Mouse (Mus musculus) adrenal gland (tissue): ENCODE measurements at regions not wholly inside any gene's neighbourhood (a gene's known extent, or its start where the extent isn't known, plus 50 kb on each side); places are given as distances from the start of the nearest gene placed in this dataset.
"Not testable (repeated sequence)": the region's sequence is repeated elsewhere in the genome, so short reads cannot be mapped to it uniquely, and the experiment has no call there.

Experiments
- intact Hi-C: fragments of 180-260 bp; cut with DNase I; formaldehyde crosslinking; loops from one replicate; pipeline ENCODE4 v1.15.1; 2025

- intact Hi-C loops: no loop called here
Measured at GRCm38 (mm10) chr10:96685991-96686601, 69.3 kb downstream of the Btg1 start.

DNA sequence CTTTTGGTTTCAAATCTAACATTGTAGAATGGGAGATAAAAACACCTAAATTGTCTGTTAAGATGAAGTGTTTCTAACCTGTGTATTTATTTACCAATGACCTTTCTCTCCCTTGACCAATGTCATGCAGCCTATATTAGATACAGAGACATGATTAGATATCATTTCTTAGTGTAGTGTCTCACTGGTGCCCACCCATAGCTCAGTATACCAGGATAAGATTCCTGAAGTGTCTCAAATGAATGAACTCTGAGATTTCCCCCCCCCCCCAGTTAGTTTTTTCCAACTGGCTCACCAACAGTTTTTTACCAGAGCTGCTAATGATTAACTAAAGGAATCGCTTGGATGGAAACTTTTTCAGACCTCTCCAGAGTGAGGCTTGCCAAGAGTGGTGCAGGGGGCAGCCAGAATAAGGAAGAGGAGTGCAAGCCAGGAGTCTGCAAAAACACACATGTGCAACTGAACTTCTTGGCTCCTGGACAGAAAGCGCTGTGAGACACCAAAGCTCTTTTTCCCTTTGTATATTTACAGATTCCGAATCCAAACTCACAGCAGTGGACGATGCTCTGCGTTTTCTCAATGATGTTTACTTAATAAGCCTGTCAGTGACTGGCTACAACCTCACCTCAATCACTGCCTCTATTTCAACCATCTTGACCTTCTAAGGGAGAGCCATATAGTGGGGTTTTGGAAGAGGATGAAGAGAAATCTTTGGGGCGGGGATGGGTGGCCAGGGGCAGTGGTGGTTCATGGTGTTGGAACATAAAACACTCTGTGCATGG lies 70.0 kb downstream of the Btg1 start:
- intact Hi-C loops: no loop called here

- intact Hi-C loops: no loop called here
Measured at GRCm38 (mm10) chr10:96687441-96687772, 70.6 kb downstream of the Btg1 start.

GRCm38 (mm10) chr10:96689976-96690867 lies 73.4 kb downstream of the Btg1 start:
- intact Hi-C loops: no loop called here

DNA sequence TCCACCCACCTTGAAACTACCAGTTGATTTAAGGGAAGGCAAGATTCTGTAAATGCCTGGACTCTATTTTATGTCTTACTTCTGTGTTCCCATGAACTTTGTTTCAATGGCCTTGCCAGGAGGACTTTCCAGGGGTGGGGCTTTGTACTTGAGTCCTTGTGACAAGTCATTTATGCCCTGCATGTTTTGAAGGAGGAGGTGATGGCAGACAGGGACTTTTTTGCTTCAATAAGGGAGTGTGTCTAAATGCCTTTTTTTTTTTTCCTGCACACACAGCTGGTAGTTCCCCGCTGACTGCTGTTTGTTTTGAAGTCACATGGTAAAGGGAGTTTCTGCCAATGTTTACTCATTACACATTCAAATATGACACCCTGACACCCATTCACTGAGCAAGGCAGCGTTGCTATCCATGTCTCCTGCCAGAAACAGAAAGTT lies 74.1 kb downstream of the Btg1 start:
- intact Hi-C loops: no loop called here

DNA sequence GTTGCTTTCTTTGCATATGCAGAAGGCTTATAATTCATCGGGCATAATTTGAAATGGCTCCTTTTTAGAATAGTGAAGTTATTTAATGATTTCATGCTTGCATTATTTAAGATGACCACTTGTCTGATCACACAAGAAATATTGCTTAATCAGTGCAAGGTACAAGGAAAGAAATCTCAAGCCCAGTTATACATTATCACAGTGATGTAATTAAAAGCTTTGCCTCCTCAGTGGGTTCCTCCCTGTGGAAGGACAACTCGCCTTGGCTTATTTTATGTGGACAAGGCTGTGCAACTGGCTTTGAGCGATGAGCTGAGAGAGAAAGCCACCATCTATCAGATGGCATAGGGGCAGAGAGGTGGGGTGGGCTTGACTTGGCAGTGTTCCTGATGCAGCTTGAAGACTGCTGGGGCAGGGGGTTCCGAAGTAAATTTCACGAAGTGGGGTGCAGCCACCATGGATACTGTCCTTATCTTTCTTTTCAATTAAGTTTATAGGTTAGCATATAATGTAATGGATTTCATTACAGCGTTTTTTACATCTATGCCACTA lies 74.6 kb downstream of the Btg1 start:
- intact Hi-C loops: no loop called here

- intact Hi-C loops: no loop called here
Measured at GRCm38 (mm10) chr10:96692821-96693220, 76.0 kb downstream of the Btg1 start.

GRCm38 (mm10) chr10:96693766-96694165 lies 77.0 kb downstream of the Btg1 start:
- intact Hi-C loops: no loop called here

- intact Hi-C loops: no loop called here
Measured at GRCm38 (mm10) chr10:96696571-96696970, 79.8 kb downstream of the Btg1 start.

DNA sequence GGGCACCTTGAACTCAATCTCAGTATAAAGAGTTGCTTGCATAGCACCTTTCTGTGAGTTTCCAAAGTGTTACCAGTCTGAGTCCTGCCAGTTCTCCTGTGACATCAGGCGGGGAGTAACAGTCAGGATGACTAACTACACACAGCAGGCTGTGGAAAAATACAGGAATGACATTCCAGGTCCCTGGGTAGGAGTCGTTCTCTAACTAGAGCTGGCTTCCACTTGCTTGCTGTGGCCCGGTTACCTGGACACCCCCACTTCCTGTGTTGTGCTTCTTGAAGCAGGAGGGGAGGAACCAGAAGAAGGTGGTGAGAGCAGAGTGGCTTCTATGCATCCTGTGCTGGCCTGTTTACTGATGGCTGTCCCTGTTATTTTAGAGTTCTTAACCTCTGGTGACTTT lies 81.0 kb downstream of the Btg1 start:
- intact Hi-C loops: no loop called here

DNA sequence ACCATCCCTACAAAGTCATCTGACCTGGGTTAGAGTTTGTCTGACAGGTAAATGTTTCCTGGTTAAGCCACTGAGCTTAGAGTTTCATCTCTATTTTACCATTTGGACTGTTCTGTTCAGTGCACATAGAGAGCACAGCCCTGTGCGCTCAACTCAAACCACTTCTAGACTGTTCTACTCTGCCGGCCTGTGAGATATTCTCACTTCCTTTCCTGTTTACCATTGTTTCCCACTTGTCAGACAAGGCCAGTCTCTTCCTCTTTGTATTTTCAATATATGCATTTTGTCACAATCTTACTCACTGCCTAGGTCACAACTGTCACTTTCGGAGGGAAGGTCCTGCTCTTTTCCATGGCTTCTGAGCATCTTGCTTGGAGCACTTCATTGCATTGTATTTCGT lies 89.8 kb downstream of the Btg1 start:
- intact Hi-C loops: no loop called here

GRCm38 (mm10) chr10:96708471-96708870 lies 91.7 kb downstream of the Btg1 start:
- intact Hi-C loops: no loop called here

DNA sequence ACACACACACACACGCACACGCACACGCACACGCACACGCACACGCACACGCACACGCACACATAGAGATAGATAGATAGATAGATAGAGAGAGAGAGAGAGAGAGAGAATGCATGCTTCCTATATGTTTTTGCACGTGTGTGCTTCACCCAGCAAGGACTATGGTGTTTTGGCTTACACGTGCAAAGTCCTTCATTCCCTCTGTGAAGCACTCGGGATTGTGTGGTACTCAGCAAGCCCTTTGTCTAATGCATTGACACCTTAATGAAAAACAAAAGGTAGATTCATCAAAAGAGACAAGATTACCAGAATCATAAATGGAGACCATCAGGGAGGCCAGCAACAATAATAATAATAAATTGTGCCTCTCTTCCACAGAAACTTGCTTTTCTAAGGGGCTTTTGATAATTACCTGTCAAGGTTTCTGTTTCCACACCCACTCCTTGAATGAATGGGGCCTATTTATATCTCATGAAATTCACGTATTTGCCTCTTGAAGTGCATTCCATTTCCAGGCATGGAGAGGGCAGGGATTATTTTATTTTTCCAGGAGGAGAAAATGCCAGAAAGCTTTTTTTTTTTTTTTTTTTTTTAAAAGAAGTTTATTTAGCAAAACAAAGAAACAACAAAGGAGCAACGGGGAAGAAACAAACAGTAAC lies 93.0 kb downstream of the Btg1 start:
- intact Hi-C loops: no loop called here

GRCm38 (mm10) chr10:96711993-96712392 lies 95.2 kb downstream of the Btg1 start:
- intact Hi-C loops: no loop called here

DNA sequence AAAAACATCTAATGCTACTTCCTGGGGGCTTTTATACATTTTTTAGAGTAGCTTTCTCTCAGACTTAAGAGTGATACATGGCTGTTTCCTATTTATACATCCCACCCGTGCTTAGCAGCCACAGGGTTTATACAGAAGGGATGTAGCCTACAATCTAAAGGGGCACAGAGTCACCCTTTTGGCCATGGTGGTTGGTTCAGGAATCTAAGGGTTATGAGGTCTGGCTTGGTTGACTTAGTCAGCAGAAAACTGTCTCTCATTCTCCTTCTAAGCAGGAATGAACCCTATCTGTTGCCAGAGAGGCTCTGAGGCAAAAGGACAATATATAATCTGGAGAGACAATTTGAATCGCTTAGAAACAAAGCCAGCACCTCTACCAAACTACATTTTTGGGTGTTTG lies 97.9 kb downstream of the Btg1 start:
- intact Hi-C loops: no loop called here

DNA sequence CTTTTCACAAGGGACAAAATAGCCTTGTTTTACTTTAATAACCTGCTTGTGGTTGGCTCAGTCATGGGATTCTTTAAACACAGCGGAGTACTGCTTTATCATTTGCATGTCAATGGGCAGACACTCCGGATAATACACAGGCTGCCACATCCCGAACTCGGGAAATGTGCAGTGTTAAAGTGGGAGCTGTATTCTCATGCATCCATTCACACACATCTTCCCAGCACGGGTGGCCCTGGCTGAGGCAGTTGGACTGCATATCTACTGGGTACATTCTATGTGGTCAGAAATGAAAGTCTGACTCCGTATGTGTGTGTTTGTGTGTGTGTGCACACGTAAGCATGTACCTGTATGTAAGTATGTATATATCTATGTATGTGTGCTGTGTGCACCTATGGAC lies 100.5 kb downstream of the Btg1 start:
- intact Hi-C loops: no loop called here

DNA sequence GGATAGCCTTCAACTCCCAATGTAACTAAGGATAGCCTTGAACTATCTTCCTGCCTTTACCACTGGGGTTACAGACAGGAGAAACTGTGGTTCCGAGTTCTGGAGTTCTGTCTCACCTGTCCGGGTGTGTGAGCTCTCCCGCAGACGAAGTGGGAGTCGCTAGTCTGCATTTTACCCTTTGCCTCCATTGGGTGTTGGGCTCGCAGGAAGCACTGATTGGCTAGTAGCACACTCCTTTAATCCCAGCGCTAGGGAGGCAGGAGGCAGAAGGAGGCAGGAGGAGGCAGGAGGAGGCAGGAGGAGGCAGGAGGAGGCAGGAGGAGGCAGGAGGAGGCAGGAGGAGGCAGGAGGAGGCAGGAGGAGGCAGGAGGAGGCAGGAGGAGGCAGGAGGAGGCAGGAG lies 101.9 kb downstream of the Btg1 start:
- intact Hi-C loops: not testable (repeated sequence)

GRCm38 (mm10) chr10:96720281-96720711 lies 103.5 kb downstream of the Btg1 start:
- intact Hi-C loops: no loop called here

DNA sequence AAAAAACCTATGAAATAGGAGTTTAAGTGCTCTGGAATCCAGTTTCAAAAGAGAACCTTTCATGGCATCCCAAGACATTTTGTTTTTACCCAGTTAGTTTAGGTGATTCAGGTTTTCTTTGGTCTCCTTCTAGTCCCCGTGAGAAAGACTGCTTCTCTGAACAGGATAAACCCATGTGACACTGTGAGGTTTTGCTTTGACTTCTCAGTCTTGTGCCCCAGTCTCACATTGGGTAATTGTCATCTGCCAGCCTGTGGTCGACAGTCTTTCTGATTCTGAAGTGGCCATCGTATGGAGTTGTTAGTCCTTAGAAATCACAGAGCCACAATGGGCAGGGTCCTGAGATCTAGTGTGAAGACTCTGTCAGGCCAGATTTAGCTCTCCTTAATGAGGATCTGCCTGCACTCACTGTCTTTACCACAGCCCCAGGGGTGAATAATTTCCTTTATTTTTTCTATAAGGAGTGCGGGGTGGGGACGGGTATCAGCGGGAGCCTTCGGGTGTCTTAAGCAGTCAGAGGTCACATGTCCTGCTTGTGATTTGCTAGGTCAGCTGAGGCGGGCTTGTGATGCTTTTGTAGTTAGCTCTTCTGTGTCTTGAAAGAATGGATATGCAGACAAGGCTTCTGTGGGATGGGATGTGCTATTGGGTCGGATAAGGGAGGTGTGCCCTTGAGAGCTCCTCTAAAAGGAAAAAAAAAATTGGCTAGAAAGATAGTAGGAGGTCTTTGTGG lies 104.3 kb downstream of the Btg1 start:
- intact Hi-C loops: no loop called here

DNA sequence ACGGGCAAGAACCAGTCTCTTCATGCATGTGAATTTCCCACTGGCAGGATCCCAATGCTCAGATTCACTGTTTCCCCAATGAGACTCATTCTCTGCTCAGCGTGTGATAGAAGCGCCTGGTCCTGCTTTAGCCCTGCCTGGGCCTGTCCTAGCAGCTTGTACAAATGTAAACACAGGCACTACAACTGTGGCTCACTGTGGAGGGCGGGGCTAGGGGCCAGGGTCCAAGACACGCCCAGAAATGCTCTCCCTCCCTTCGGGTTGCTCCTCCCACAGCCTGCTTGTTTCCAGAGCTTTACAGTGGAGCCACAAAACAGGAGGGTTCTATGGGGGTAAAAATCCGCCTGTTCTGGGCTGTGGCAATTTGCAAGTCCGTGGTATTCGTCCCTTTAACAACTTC lies 105.7 kb downstream of the Btg1 start:
- intact Hi-C loops: no loop called here

DNA sequence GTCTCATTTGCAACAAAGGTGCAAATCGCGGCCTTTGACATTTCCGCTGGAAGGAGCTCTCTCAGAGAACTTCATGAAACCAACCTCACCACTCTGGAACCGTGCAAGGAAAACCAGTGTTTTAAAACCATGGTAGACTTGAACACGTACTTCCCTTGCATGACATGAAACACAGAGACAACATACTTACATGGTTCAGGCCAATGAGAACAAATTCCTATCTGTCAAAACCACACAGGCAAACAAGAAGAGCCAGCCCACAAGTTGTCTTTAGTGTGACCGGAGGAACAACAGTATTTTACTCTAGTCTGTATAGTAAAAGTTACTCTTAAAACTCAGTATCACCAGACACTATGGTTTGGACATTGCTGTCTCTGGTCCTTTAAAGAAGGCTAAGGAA lies 106.3 kb downstream of the Btg1 start:
- intact Hi-C loops: no loop called here
